8 mouse cellular contexts compared by ENCODE assay signal in the genomic region with DNA sequence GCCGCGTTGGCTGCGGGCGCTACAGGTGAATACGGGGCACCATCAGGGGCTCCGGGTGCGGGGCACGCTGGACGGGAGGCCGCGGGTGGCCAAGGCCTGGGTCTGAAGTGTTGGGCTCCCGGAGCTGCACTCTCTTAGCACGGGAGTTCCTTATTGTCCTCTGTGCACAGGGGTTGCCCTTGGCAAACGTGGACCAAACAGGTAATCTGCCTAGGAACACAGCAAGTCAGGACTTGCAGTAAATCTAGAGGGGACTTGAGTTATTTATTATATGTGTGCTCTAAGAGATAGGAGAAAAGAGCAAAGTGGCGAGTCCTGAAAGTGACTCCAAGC. TPM values are rescaled to one million over a fixed set of nuclear protein-coding genes. Genes with fewer than 3 reads are reported as not detected.
DNase-seq lines count a peak whose midpoint lies in the region; ATAC-seq and TF ChIP-seq lines count a peak whose summit lies in the region.

No protein-coding gene starts in this region.

- H3K4me3 ChIP-seq in kidney, embryonic 16.5 days (ENCODE audit: low read length): peak overlapping the region; percentile 89
- peak overlapping the region; percentile 77 for H3K4me3 ChIP-seq in brown adipose tissue, adult 24 weeks (ENCODE audit: insufficient read depth, low read depth, low read length)
- peak overlapping the region; percentile 78 for H3K4me3 ChIP-seq in hindbrain, postnatal 0 days (ENCODE audit: low read length)
- H3K4me3 ChIP-seq in midbrain, embryonic 16.5 days (ENCODE audit: low read depth, low read length): peak overlapping the region; percentile 63

- WGBS in kidney, embryonic 16.5 days: under 1% methylated on average over 15 of the region's 15 CpGs
- WGBS in hindbrain, postnatal 0 days: under 1% methylated on average over 15 of the region's 15 CpGs
- WGBS in midbrain, embryonic 16.5 days: 1% methylated on average over 15 of the region's 15 CpGs

- peak overlapping the region; percentile 70 for H3K4me2 ChIP-seq in kidney, embryonic 16.5 days (replicated peaks; ENCODE audit: low read depth, low read length)
- H3K4me2 ChIP-seq in hindbrain, postnatal 0 days (ENCODE audit: low read depth, low read length): peak overlapping the region; percentile 99
- H3K4me2 ChIP-seq in midbrain, embryonic 16.5 days (ENCODE audit: low read length): peak overlapping the region; percentile 79

- DNase-seq in kidney, postnatal 14 days: no peak
- no peak for DNase-seq in hindbrain, postnatal 0 days (ENCODE audit: low spot score)
- no peak for DNase-seq in urinary bladder, adult 18-20 months (ENCODE audit: low spot score in 2 of 2)
- no peak for DNase-seq in layer of hippocampus, postnatal 14 days (ENCODE audit: low spot score in 2 of 2)

- H3K9me3 ChIP-seq in kidney, embryonic 16.5 days (ENCODE audit: low read length): no peaks in the 10 kb centered on the region
- no peaks in the 10 kb centered on the region for H3K9me3 ChIP-seq in hindbrain, postnatal 0 days (ENCODE audit: low read length)
- no peaks in the 10 kb centered on the region for H3K9me3 ChIP-seq in midbrain, embryonic 16.5 days (replicated peaks; ENCODE audit: control insufficient read depth, low read length, poor library complexity, severe bottlenecking)

- H3K36me3 ChIP-seq in kidney, embryonic 16.5 days (ENCODE audit: insufficient read depth, low read length): peaks cover 17% of the 10 kb centered on the region
- peaks cover 10% of the 10 kb centered on the region; the same call in 1 of the 2 replicates for H3K36me3 ChIP-seq in hindbrain, postnatal 0 days (ENCODE audit: insufficient read depth, low read length)
- no peaks in the 10 kb centered on the region for H3K36me3 ChIP-seq in midbrain, embryonic 16.5 days (ENCODE audit: control insufficient read depth, insufficient read depth, low read length)

- H3K27me3 ChIP-seq in kidney, embryonic 16.5 days (ENCODE audit: insufficient read depth, low read length): no peaks in the 10 kb centered on the region
- no peaks in the 10 kb centered on the region for H3K27me3 ChIP-seq in hindbrain, postnatal 0 days (ENCODE audit: insufficient read depth, low read length)
- no peaks in the 10 kb centered on the region for H3K27me3 ChIP-seq in midbrain, embryonic 16.5 days (ENCODE audit: control insufficient read depth, insufficient read depth, low read depth, low read length)

- H3K9ac ChIP-seq in kidney, embryonic 16.5 days (replicated peaks; ENCODE audit: low read length): peak overlapping the region; percentile 97
- peak overlapping the region; percentile 77 for H3K9ac ChIP-seq in hindbrain, postnatal 0 days (replicated peaks; ENCODE audit: low read length)
- H3K9ac ChIP-seq in midbrain, embryonic 16.5 days (ENCODE audit: low read depth, low read length): peak overlapping the region; percentile 87

- peak; percentile 81 for ATAC-seq in kidney, embryonic 16.5 days (ENCODE audit: low FRiP score, low TSS enrichment)
- no peak for ATAC-seq in hindbrain, postnatal 0 days
- ATAC-seq in midbrain, embryonic 16.5 days: no peak
- ATAC-seq in megakaryocyte progenitor cell, adult 5-6 weeks (replicated peaks; ENCODE audit: poor library complexity): no peak; the same call in 1 of the 2 replicates

- no peak for TF ChIP-seq CTCF in hindbrain, postnatal 0 days (IDR thresholded peaks at IDR 0.05; ENCODE audit: low read depth)

- peaks cover 18% of the 10 kb centered on the region for H3K4me1 ChIP-seq in kidney, embryonic 16.5 days (ENCODE audit: insufficient read depth, low read length)
- H3K4me1 ChIP-seq in brown adipose tissue, adult 24 weeks (ENCODE audit: control insufficient read depth, insufficient read depth, insufficient read length, low read length): peaks cover 2% of the 10 kb centered on the region; the same call in 1 of the 2 replicates
- peaks cover 2% of the 10 kb centered on the region; the same call in 1 of the 2 replicates for H3K4me1 ChIP-seq in hindbrain, postnatal 0 days (ENCODE audit: insufficient read depth, low read length)
- H3K4me1 ChIP-seq in midbrain, embryonic 16.5 days (ENCODE audit: control insufficient read depth, insufficient read depth, low read length): peaks cover 13% of the 10 kb centered on the region

- H3K27ac ChIP-seq in kidney, embryonic 16.5 days (ENCODE audit: low read length): peak overlapping the region; percentile 94
- H3K27ac ChIP-seq in brown adipose tissue, adult 24 weeks (replicated peaks; ENCODE audit: low read depth, low read length): peak overlapping the region; percentile 53
- peak overlapping the region; percentile 79 for H3K27ac ChIP-seq in hindbrain, postnatal 0 days
- peak overlapping the region; percentile 85 for H3K27ac ChIP-seq in midbrain, embryonic 16.5 days (ENCODE audit: low read length)

RNA-seq across cellular contexts. Expression of gene Mcee, which starts 0.4 kb away (rescaled TPM):
- polyA plus RNA-seq in kidney, embryonic 16.5 days (2015; fragmentation: Nextera tagmentation; extraction: Ambion mirVana): 95.4 and 100 TPM in 2 replicates
- polyA plus RNA-seq in brown adipose tissue, adult 24 weeks (2012; ENCODE audit: insufficient read depth, insufficient read length, missing spikeins): 415 and 427 TPM in 2 replicates
- total RNA-seq in hindbrain, postnatal 0 days (2014; rRNA removed): 12.9 and 27.0 TPM in 2 replicates
- polyA plus RNA-seq in hindbrain, postnatal 0 days (2015; fragmentation: Nextera tagmentation; extraction: Ambion mirVana): 62.5 and 69.8 TPM in 2 replicates
- 36.7 and 43.8 TPM in 2 replicates for polyA plus RNA-seq in midbrain, embryonic 16.5 days (2015; fragmentation: Nextera tagmentation; extraction: Ambion mirVana)
- total RNA-seq in megakaryocyte progenitor cell, adult 5-6 weeks (2015): 98.9 and 122 TPM in 2 replicates
- total RNA-seq in megakaryocyte progenitor cell, adult 5-6 weeks (2017): 145 and 155 TPM in 2 replicates
- total RNA-seq in layer of hippocampus, postnatal 14 days (2021): 10 to 100 TPM; 45.3 to 60.0 TPM

RNA-seq across cellular contexts. Expression of gene Mphosph10, which starts 0.7 kb away (rescaled TPM):
- 37.9 and 40.0 TPM in 2 replicates for polyA plus RNA-seq in kidney, embryonic 16.5 days (2015; fragmentation: Nextera tagmentation; extraction: Ambion mirVana)
- 16.9 and 19.6 TPM in 2 replicates for polyA plus RNA-seq in brown adipose tissue, adult 24 weeks (2012; ENCODE audit: insufficient read depth, insufficient read length, missing spikeins)
- total RNA-seq in hindbrain, postnatal 0 days (2014; rRNA removed): 6.0 and 6.4 TPM in 2 replicates
- polyA plus RNA-seq in hindbrain, postnatal 0 days (2015; fragmentation: Nextera tagmentation; extraction: Ambion mirVana): 20.5 and 22.5 TPM in 2 replicates
- polyA plus RNA-seq in midbrain, embryonic 16.5 days (2015; fragmentation: Nextera tagmentation; extraction: Ambion mirVana): 22.6 and 28.3 TPM in 2 replicates
- total RNA-seq in megakaryocyte progenitor cell, adult 5-6 weeks (2015): 99.9 and 108 TPM in 2 replicates
- 130 and 173 TPM in 2 replicates for total RNA-seq in megakaryocyte progenitor cell, adult 5-6 weeks (2017)
- 10 to 100 TPM; 20.6 to 23.9 TPM for total RNA-seq in layer of hippocampus, postnatal 14 days (2021)

RNA-seq across cellular contexts. Expression of gene Fan1, which starts 18.9 kb away (rescaled TPM):
- polyA plus RNA-seq in kidney, embryonic 16.5 days (2015; fragmentation: Nextera tagmentation; extraction: Ambion mirVana): 6.1 and 6.8 TPM in 2 replicates
- polyA plus RNA-seq in brown adipose tissue, adult 24 weeks (2012; ENCODE audit: insufficient read depth, insufficient read length, missing spikeins): 2.3 and 3.0 TPM in 2 replicates
- total RNA-seq in hindbrain, postnatal 0 days (2014; rRNA removed): 6.0 and 9.5 TPM in 2 replicates
- polyA plus RNA-seq in hindbrain, postnatal 0 days (2015; fragmentation: Nextera tagmentation; extraction: Ambion mirVana): 5.4 and 6.0 TPM in 2 replicates
- 5.1 and 7.1 TPM in 2 replicates for polyA plus RNA-seq in midbrain, embryonic 16.5 days (2015; fragmentation: Nextera tagmentation; extraction: Ambion mirVana)
- total RNA-seq in megakaryocyte progenitor cell, adult 5-6 weeks (2015): 1.9 and 3.2 TPM in 2 replicates
- total RNA-seq in megakaryocyte progenitor cell, adult 5-6 weeks (2017): 4.8 and 5.0 TPM in 2 replicates
- total RNA-seq in layer of hippocampus, postnatal 14 days (2021): 10 to 100 TPM; 10.4 to 12.1 TPM
